Mouse (Mus musculus): ENCODE data around the gene Syt2.
A peak's percentile ranks its signal among the peaks of the same experiment; 100 is the strongest.

Gene Syt2

GRCm38 (mm10) chr1:134747236-134748174, 101.0 kb downstream of the Syt2 start:
- peak; percentile 57 for DNase-seq

- no peak for DNase-seq
These were observed 103.4 kb downstream of the Syt2 start for GRCm38 (mm10) chr1:134749889-134750288.

GRCm38 (mm10) chr1:134752447-134752846, 106.0 kb downstream of the Syt2 start:
- DNase-seq = no peak

- peak; percentile 37 for DNase-seq
These were observed 107.5 kb downstream of the Syt2 start for GRCm38 (mm10) chr1:134753751-134754630.

- DNase-seq = no peak
These were observed 108.3 kb downstream of the Syt2 start for GRCm38 (mm10) chr1:134754818-134755217.

GRCm38 (mm10) chr1:134755548-134756189, 109.2 kb downstream of the Syt2 start:
- DNase-seq = no peak

- DNase-seq = no peak
These were observed 109.9 kb downstream of the Syt2 start for GRCm38 (mm10) chr1:134756190-134756873.

GRCm38 (mm10) chr1:134757230-134757629, 110.8 kb downstream of the Syt2 start:
- DNase-seq = no peak

GRCm38 (mm10) chr1:134759133-134759532, 112.7 kb downstream of the Syt2 start:
- no peak for DNase-seq

GRCm38 (mm10) chr1:134760642-134761041, 114.2 kb downstream of the Syt2 start:
- no peak for DNase-seq

GRCm38 (mm10) chr1:134761534-134761933, 115.1 kb downstream of the Syt2 start:
- DNase-seq = no peak

- DNase-seq = no peak
These were observed 116.8 kb downstream of the Syt2 start for GRCm38 (mm10) chr1:134763250-134763649.

- DNase-seq = no peak
These were observed 117.4 kb downstream of the Syt2 start for GRCm38 (mm10) chr1:134763776-134764438.

- no peak for DNase-seq
These were observed 118.5 kb downstream of the Syt2 start for GRCm38 (mm10) chr1:134764831-134765458.

GRCm38 (mm10) chr1:134766448-134766847, 120.0 kb downstream of the Syt2 start:
- DNase-seq = no peak

- no peak for DNase-seq
These were observed 123.8 kb downstream of the Syt2 start for GRCm38 (mm10) chr1:134770312-134770711.

- no peak for DNase-seq
These were observed 124.9 kb downstream of the Syt2 start for GRCm38 (mm10) chr1:134771353-134771752.

GRCm38 (mm10) chr1:134771999-134772398, 125.5 kb downstream of the Syt2 start:
- no peak for DNase-seq

- no peak for DNase-seq
These were observed 126.3 kb downstream of the Syt2 start for GRCm38 (mm10) chr1:134772821-134773220.

- DNase-seq = no peak
These were observed 126.8 kb downstream of the Syt2 start for GRCm38 (mm10) chr1:134773256-134773655.

GRCm38 (mm10) chr1:134774247-134774646, 127.8 kb downstream of the Syt2 start:
- no peak for DNase-seq
